Mouse (Mus musculus): ENCODE results near the gene Arid3a. TPM values are rescaled to one million over a fixed set of nuclear protein-coding genes. Genes with fewer than 3 reads are reported as not detected.
A peak's percentile ranks its signal among the peaks of the same experiment; 100 is the strongest.

Gene Arid3a
- total RNA-seq, 1 experiment = 16.3 TPM

DNA sequence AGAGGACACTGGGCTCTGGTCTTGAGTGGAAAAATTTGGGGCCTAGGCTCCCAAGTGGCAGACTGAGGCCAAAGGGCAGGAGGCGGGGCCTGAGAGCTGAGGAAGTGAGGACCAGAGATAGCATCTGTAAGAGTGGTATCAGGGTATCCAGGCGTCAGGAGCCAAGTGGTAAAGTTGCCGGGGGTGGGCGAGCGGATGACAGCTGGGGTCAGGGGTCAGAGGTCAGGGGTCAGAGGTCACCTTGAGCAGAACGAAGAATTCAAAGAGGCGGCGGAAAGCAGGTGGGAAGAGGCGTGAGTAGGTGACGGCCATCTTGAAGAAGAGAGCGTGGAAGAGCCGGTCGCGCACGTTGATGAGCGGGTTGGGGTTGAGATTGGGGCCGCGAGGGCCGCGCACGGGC lies 56.8 kb downstream of the Arid3a start:
- TF ChIP-seq CHD2 (IDR thresholded peaks at IDR 0.05; ENCODE audit: low read depth, low read length) (peak; percentile 92), HCFC1 (IDR thresholded peaks at IDR 0.05; ENCODE audit: borderline replicate concordance, insufficient read depth, low read length) (peak; percentile 68; the same call in 1 of the 2 replicates), ZNF384 (IDR thresholded peaks at IDR 0.05; ENCODE audit: low read depth, low read length) (no peak)
- peaks cover 11 to 27% of the 10 kb centered on the region in 2 experiments for H3K4me1 ChIP-seq (ENCODE audit: control insufficient read depth in 2 of 2, insufficient read depth in 2 of 2, low read length in 2 of 2, poor library complexity in 1 of 2)

DNA sequence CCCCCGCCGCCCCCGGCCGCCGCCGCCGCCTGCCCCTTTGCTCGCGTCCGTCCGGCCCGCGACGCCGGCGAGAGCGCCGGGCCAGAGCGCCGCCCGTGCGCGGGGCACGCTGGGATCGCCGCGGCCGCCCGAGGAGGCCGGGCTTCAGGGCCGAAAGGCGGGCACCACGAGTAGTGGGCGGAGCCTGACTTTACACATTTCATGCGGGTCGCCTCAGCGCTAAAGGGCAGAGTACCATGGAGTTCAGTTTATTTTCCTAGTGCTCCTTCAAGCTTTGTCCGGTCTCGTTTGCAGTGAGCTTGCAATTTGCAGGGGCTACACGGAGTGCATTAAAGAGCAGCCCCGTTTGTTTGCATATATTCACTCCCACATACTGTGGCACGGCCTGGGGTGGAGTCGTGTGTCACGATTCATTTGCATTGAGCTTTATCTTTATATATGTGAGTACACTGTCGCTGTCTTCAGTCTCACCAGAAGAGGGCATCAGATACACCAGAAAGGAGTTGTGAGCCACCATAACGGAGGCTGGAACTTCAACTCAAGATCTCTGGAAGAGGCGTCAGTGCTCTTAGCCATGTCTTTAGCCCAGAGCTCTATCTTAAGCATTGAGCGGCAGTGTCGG lies 57.5 kb downstream of the Arid3a start, which contains the start of gene Tmem259:
TSS of gene Tmem259 (minus strand) at position 136 of the 622 bp plus-strand sequence.
- in situ Hi-C loops (cut with MboI; ENCODE audit: low sequenced_read_pairs in 2 of 2, unreplicated experiment in 2 of 2) = loop anchor here in 1 of 2 experiments (25.0 kb wide), 1 partner anchor 128 kb away; the partner anchor contains the start of genes Sbno2 and Stk11
- Histone ChIP-seq H3K9me3 (ENCODE audit: control insufficient read depth, insufficient read depth, low read depth, low read length) (no peaks in the 10 kb centered on the region), H3K36me3 (ENCODE audit: control insufficient read depth, insufficient read depth, low read length, poor library complexity, severe bottlenecking) (peaks cover 5% of the 10 kb centered on the region; the same call in 1 of the 2 replicates), H3K4me3 (ENCODE audit: insufficient read depth in 1 of 2, low read depth in 1 of 2, low read length in 2 of 2, poor library complexity in 1 of 2, severe bottlenecking in 1 of 2) (peak within 1 kb of the TSS; percentile 88 to 100), H3K9ac (ENCODE audit: insufficient read depth, low read depth, low read length, poor library complexity, severe bottlenecking) (peak within 1 kb of the TSS; percentile 94), H3K4me1 (ENCODE audit: control insufficient read depth in 2 of 2, insufficient read depth in 2 of 2, low read length in 2 of 2, poor library complexity in 1 of 2) (peaks cover 11 to 24% of the 10 kb centered on the region in 2 experiments), H3K27ac (ENCODE audit: insufficient read depth, low read depth, low read length, poor library complexity, severe bottlenecking) (peak within 1 kb of the TSS; percentile 91)
- TF ChIP-seq ZC3H11A (IDR thresholded peaks at IDR 0.05; ENCODE audit: borderline replicate concordance, low read depth, low read length) = 0 out of 2 replicates have a peak, but pooled peaks have one; percentile 1
- 0 out of 2 replicates have a peak, but pooled peaks have one; percentile 18 for TF ChIP-seq HCFC1 (IDR thresholded peaks at IDR 0.05; ENCODE audit: borderline replicate concordance, insufficient read depth, low read length)
- TF ChIP-seq ZNF384 (IDR thresholded peaks at IDR 0.05; ENCODE audit: low read depth, low read length) = no peak
- DNase-seq (ENCODE audit: low read depth, low spot score) = peak; percentile 84

More for the DNA sequence above, 56.8 kb downstream of the Arid3a start:
- peaks cover 11% of the 10 kb centered on the region; the same call in 1 of the 2 replicates for H3K36me3 ChIP-seq (ENCODE audit: control insufficient read depth, insufficient read depth, low read length, poor library complexity, severe bottlenecking)
- DNase-seq (ENCODE audit: low read depth, low spot score) = no peak
- no peaks in the 10 kb centered on the region for H3K9me3 ChIP-seq (ENCODE audit: control insufficient read depth, insufficient read depth, low read depth, low read length)
- peak overlapping the region; percentile 81 to 88 for H3K4me3 ChIP-seq (ENCODE audit: insufficient read depth in 1 of 2, low read depth in 1 of 2, low read length in 2 of 2, poor library complexity in 1 of 2, severe bottlenecking in 1 of 2)
- in situ Hi-C loops (cut with MboI; ENCODE audit: low sequenced_read_pairs in 2 of 2, unreplicated experiment in 2 of 2) = loop anchor here in 1 of 2 experiments (25.0 kb wide), 1 partner anchor 129 kb away; the partner anchor contains the start of genes Sbno2 and Stk11
- H3K9ac ChIP-seq (ENCODE audit: insufficient read depth, low read depth, low read length, poor library complexity, severe bottlenecking) = peak overlapping the region; percentile 94
- H3K27ac ChIP-seq (ENCODE audit: insufficient read depth, low read depth, low read length, poor library complexity, severe bottlenecking) = peak overlapping the region; percentile 91

DNA sequence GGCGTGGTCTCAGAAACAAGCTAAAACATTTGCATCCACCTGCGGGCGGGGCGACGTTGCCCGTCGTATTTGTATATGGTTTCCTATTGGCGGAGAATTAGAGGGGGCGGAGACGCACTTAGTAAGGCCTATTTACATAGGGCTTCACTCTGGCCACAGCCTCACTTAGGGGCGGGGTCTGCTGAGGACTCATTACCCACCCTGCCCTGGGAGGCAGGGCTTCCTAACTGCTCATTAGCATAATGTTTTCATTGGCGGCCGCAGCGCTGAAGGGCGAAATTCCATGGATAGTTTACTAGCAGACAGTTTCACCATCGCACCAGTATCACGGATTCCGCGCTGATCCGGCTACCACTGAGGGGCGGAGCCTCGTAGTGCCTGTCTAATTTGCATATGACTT lies 58.0 kb downstream of the Arid3a start:
- TF ChIP-seq CHD2 (IDR thresholded peaks at IDR 0.05; ENCODE audit: low read depth, low read length) = no peak
- TF ChIP-seq ZNF384 (IDR thresholded peaks at IDR 0.05; ENCODE audit: low read depth, low read length) = no peak
- H3K9ac ChIP-seq (ENCODE audit: insufficient read depth, low read depth, low read length, poor library complexity, severe bottlenecking) = peak overlapping the region; percentile 66
- DNase-seq (ENCODE audit: low read depth, low spot score) = peak; percentile 99
- H3K36me3 ChIP-seq (ENCODE audit: control insufficient read depth, insufficient read depth, low read length, poor library complexity, severe bottlenecking) = peaks cover 5% of the 10 kb centered on the region; the same call in 1 of the 2 replicates
- H3K27ac ChIP-seq (ENCODE audit: insufficient read depth, low read depth, low read length, poor library complexity, severe bottlenecking) = peak overlapping the region; percentile 80
- peaks cover 9 to 20% of the 10 kb centered on the region in 2 experiments for H3K4me1 ChIP-seq (ENCODE audit: control insufficient read depth in 2 of 2, insufficient read depth in 2 of 2, low read length in 2 of 2, poor library complexity in 1 of 2)
- no peaks in the 10 kb centered on the region for H3K9me3 ChIP-seq (ENCODE audit: control insufficient read depth, insufficient read depth, low read depth, low read length)
- in situ Hi-C loops (cut with MboI; ENCODE audit: low sequenced_read_pairs in 2 of 2, unreplicated experiment in 2 of 2) = loop anchor here in 1 of 2 experiments (25.0 kb wide), 1 partner anchor 127 kb away; the partner anchor contains the start of genes Sbno2 and Stk11
- peak overlapping the region; percentile 88 to 100 for H3K4me3 ChIP-seq (ENCODE audit: insufficient read depth in 1 of 2, low read depth in 1 of 2, low read length in 2 of 2, poor library complexity in 1 of 2, severe bottlenecking in 1 of 2)

DNA sequence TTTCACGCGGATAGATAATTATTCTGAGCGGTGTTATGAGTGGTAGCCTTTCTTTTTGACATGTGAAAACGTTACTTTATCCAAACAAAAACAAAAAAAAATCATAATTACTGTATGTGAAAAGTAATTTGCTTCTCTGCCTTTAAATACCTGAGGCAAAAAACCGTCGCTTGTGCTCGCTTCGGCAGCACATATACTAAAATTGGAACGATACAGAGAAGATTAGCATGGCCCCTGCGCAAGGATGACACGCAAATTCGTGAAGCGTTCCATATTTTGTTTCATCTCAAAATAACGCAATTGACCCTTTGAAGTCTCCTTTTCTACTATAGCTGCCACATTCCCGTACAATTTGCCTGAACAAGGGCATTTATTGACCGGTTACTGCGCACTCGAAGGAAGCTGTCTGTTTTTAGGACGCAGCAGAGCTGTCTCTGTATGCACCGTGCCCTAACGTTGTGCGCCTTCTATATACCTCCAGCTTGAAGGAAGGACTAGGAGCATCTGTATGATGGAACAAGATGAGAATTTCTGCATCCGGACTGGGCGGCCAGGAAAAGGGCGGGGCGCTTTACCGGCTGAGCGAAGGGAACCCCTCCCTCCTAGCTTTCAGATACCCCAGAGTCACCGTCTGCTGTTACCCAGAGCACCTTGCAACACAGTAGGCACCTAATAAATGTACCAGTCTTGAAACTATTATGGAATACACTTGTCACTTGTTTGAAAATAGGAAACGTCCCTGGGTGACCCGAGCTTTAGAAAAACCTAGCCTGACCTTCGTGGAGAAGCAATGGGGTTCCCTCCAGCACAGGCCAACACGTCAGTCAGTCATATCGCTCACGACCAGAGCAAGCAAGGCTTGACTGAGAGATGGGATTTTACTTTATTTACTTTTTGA lies 58.7 kb downstream of the Arid3a start:
- no peak for DNase-seq (ENCODE audit: low read depth, low spot score)
- TF ChIP-seq ZNF384 (IDR thresholded peaks at IDR 0.05; ENCODE audit: low read depth, low read length) = peak; percentile 83
- no peak for TF ChIP-seq ZC3H11A (IDR thresholded peaks at IDR 0.05; ENCODE audit: borderline replicate concordance, low read depth, low read length)
- 0 out of 2 replicates have a peak, but pooled peaks have one; percentile 44 for TF ChIP-seq HCFC1 (IDR thresholded peaks at IDR 0.05; ENCODE audit: borderline replicate concordance, insufficient read depth, low read length)
- Histone ChIP-seq H3K4me3 (ENCODE audit: insufficient read depth in 1 of 2, low read depth in 1 of 2, low read length in 2 of 2, poor library complexity in 1 of 2, severe bottlenecking in 1 of 2) (peak overlapping the region; percentile 70 to 100), H3K9me3 (ENCODE audit: control insufficient read depth, insufficient read depth, low read depth, low read length) (no peaks in the 10 kb centered on the region), H3K27ac (ENCODE audit: insufficient read depth, low read depth, low read length, poor library complexity, severe bottlenecking) (peak overlapping the region; percentile 80; the same call in 1 of the 2 replicates), H3K9ac (ENCODE audit: insufficient read depth, low read depth, low read length, poor library complexity, severe bottlenecking) (peak overlapping the region; percentile 32), H3K4me1 (ENCODE audit: control insufficient read depth in 2 of 2, insufficient read depth in 2 of 2, low read length in 2 of 2, poor library complexity in 1 of 2) (peaks cover 9 to 19% of the 10 kb centered on the region in 2 experiments), H3K36me3 (ENCODE audit: control insufficient read depth, insufficient read depth, low read length, poor library complexity, severe bottlenecking) (peaks cover 5% of the 10 kb centered on the region; the same call in 1 of the 2 replicates)
- in situ Hi-C loops (cut with MboI; ENCODE audit: low sequenced_read_pairs in 2 of 2, unreplicated experiment in 2 of 2) = loop anchor here in 1 of 2 experiments (25.0 kb wide), 1 partner anchor 127 kb away; the partner anchor contains the start of genes Sbno2 and Stk11
